Mouse (Mus musculus): ENCODE results near the gene Arsb.

GRCm38 (mm10) chr13:93793643-93794182 lies 22.3 kb downstream of the Arsb start:
- TF ChIP-seq CTCF (IDR thresholded peaks at IDR 0.05; ENCODE audit: borderline replicate concordance, insufficient read depth, low read depth, low read length) (no peak), POLR2A (IDR thresholded peaks at IDR 0.05; ENCODE audit: borderline replicate concordance, insufficient read depth, low read length) (no peak)

Measured in cerebellum, adult 2 months (tissue).